Mouse (Mus musculus) midbrain, postnatal 0 days (tissue): ENCODE data around the gene Fam184b. TPM values are rescaled to one million over a fixed set of nuclear protein-coding genes. Genes with fewer than 3 reads are reported as not detected.

Source experiments
- ATAC-seq: fragments of 200-750 bp; cut with Nextera tagmentation; 2 replicates; pipeline ENCODE4 v1.8.0; 2017; ENCODE audit warnings: moderate number of reproducible peaks, mild to moderate bottlenecking, moderate TSS enrichment, moderate library complexity; ENCODE audit not compliant: low FRiP score
- DNase-seq: peaks from one replicate; pipeline ENCODE4 v3.0.0-alpha.2; 2015; ENCODE audit warnings: low spot score
- H3K27ac ChIP-seq: fragments of 300-500 bp; sonication (generic); 2 replicates; pipeline ENCODE4 v1.5.1; 2014; ENCODE audit warnings: low read depth, mild to moderate bottlenecking, low read length, mixed read lengths
- H3K27me3 ChIP-seq: fragments of 300-500 bp; sonication (generic); 2 replicates; pipeline ENCODE4 v1.6.1; 2014; ENCODE audit warnings: low read length, control low read depth, mixed read lengths; ENCODE audit not compliant: insufficient read depth
- H3K36me3 ChIP-seq: fragments of 300-500 bp; sonication (generic); 2 replicates; pipeline ENCODE4 v1.6.1; 2014; ENCODE audit warnings: low read length, control low read depth, mixed read lengths; ENCODE audit not compliant: insufficient read depth
- H3K4me1 ChIP-seq: fragments of 300-500 bp; sonication (generic); 2 replicates; pipeline ENCODE4 v1.6.1; 2014; ENCODE audit warnings: mild to moderate bottlenecking, control low read depth, antibody characterized with exemption, low read length, mixed read lengths; ENCODE audit not compliant: insufficient read depth
- H3K4me2 ChIP-seq: fragments of 300-500 bp; sonication (generic); 2 replicates; pipeline ENCODE4 v1.6.1; 2014; ENCODE audit warnings: low read depth, mild to moderate bottlenecking, low read length, mixed read lengths; ENCODE audit not compliant: poor library complexity, severe bottlenecking
- H3K4me3 ChIP-seq: fragments of 300-500 bp; sonication (generic); 2 replicates; pipeline ENCODE4 v1.5.1; 2014; ENCODE audit warnings: low read depth, mild to moderate bottlenecking, low read length, moderate library complexity
- H3K9ac ChIP-seq: fragments of 300-500 bp; sonication (generic); replicated peaks from 2 replicates; pipeline ENCODE4 v1.6.1; 2014; ENCODE audit warnings: mild to moderate bottlenecking, low read length, moderate library complexity, mixed read lengths; ENCODE audit not compliant: poor library complexity, severe bottlenecking
- H3K9me3 ChIP-seq: fragments of 300-500 bp; sonication (generic); 2 replicates; pipeline ENCODE4 v1.6.1; 2016; ENCODE audit warnings: low read length, control low read depth
- CTCF ChIP-seq: IDR thresholded peaks from 2 replicates; pipeline ENCODE4 v1.5.1; 2016; ENCODE audit warnings: antibody characterized with exemption, mild to moderate bottlenecking
- WGBS: fragments of 180-500 bp; shearing (Covaris S2); extraction: QIAGEN DNeasy Blood & Tissue Kit; methylation state at CpG from one replicate; pipeline ENCODE4 v1.1.7; 2014; 5-methylcytosine and 5-hydroxymethylcytosine counted together
- polyA plus RNA-seq: library from polyadenylated mRNA; unstranded; fragments of >200 nt; fragmentation: Nextera tagmentation; extraction: Ambion mirVana; gene quantifications from 2 replicates; pipeline ENCODE4 v1.2.1, GENCODE M21; 2015
- total RNA-seq: library from RNA; depleted of rRNA; stranded (reverse); fragments of >200 nt; gene quantifications from 2 replicates; pipeline ENCODE4 v1.2.3, GENCODE M21; 2014

The Fam184b gene
- total and polyA plus RNA-seq, 2 experiments from 2014 or later, result 9.5 to 13.9 TPM

GRCm38 (mm10) chr5:45590094-45590493 is 49.3 kb downstream of the Fam184b start:
- H3K4me1 ChIP-seq, result no peaks in the 10 kb centered on the region
- no peak for ATAC-seq
- no peak overlapping the region for H3K9ac ChIP-seq
- H3K27me3 ChIP-seq, result no peaks in the 10 kb centered on the region
- H3K4me3 ChIP-seq, result no peak overlapping the region
- no peak for DNase-seq
- H3K9me3 ChIP-seq, result peaks cover 9% of the 10 kb centered on the region; the same call in 1 of the 2 replicates
- WGBS, result 83% methylated on average over 4 of the region's 4 CpGs
- H3K36me3 ChIP-seq, result no peaks in the 10 kb centered on the region
- no peak for TF ChIP-seq CTCF
- no peak overlapping the region for H3K27ac ChIP-seq
- H3K4me2 ChIP-seq, result no peak overlapping the region

- DNase-seq (no peak), ATAC-seq (no peak)
- Histone ChIP-seq H3K4me1 (no peaks in the 10 kb centered on the region), H3K27ac (no peak overlapping the region), H3K9ac (no peak overlapping the region), H3K36me3 (no peaks in the 10 kb centered on the region), H3K27me3 (no peaks in the 10 kb centered on the region), H3K4me3 (no peak overlapping the region), H3K9me3 (peaks cover 6% of the 10 kb centered on the region; the same call in 1 of the 2 replicates), H3K4me2 (no peak overlapping the region)
- TF ChIP-seq CTCF, result no peak
- 87% methylated on average over 8 of the region's 8 CpGs for WGBS
Measured at GRCm38 (mm10) chr5:45584601-45585000, 54.8 kb downstream of the Fam184b start.

GRCm38 (mm10) chr5:45580279-45580678 is 59.1 kb downstream of the Fam184b start:
- ATAC-seq, result no peak
- H3K9ac ChIP-seq, result no peak overlapping the region

GRCm38 (mm10) chr5:45577376-45577775 is 62.0 kb downstream of the Fam184b start:
- H3K27ac ChIP-seq, result no peak overlapping the region

More at GRCm38 (mm10) chr5:45580279-45580678, 59.1 kb downstream of the Fam184b start:
- WGBS, result 87% methylated on average over 10 of the region's 10 CpGs
- Histone ChIP-seq H3K4me2 (no peak overlapping the region), H3K9me3 (no peaks in the 10 kb centered on the region), H3K27me3 (no peaks in the 10 kb centered on the region), H3K36me3 (no peaks in the 10 kb centered on the region), H3K4me3 (no peak overlapping the region), H3K4me1 (no peaks in the 10 kb centered on the region), H3K27ac (no peak overlapping the region)
- no peak for TF ChIP-seq CTCF
- no peak for DNase-seq

GRCm38 (mm10) chr5:45576716-45577115 is 62.7 kb downstream of the Fam184b start:
- Histone ChIP-seq H3K4me1 (no peaks in the 10 kb centered on the region), H3K4me3 (no peak overlapping the region), H3K9ac (no peak overlapping the region), H3K4me2 (no peak overlapping the region), H3K9me3 (no peaks in the 10 kb centered on the region), H3K27me3 (no peaks in the 10 kb centered on the region), H3K36me3 (no peaks in the 10 kb centered on the region), H3K27ac (no peak overlapping the region)
- no peak for DNase-seq
- ATAC-seq, result no peak
- TF ChIP-seq CTCF, result no peak
- 82% methylated on average over 3 of the region's 3 CpGs for WGBS

More at GRCm38 (mm10) chr5:45577376-45577775, 62.0 kb downstream of the Fam184b start:
- Histone ChIP-seq H3K9me3 (no peaks in the 10 kb centered on the region), H3K4me3 (no peak overlapping the region), H3K27me3 (no peaks in the 10 kb centered on the region), H3K36me3 (no peaks in the 10 kb centered on the region), H3K4me2 (no peak overlapping the region), H3K4me1 (no peaks in the 10 kb centered on the region), H3K9ac (no peak overlapping the region)
- ATAC-seq, result no peak
- TF ChIP-seq CTCF, result no peak
- 85% methylated on average over 1 of the region's 1 CpGs for WGBS
- DNase-seq, result no peak

- WGBS, result 58% methylated on average over 5 of the region's 5 CpGs
- ATAC-seq, result no peak
Measured at GRCm38 (mm10) chr5:45572816-45573215, 66.6 kb downstream of the Fam184b start.

More at GRCm38 (mm10) chr5:45572816-45573215, 66.6 kb downstream of the Fam184b start:
- Histone ChIP-seq H3K36me3 (0 out of 2 replicates have a peak, but pooled peaks cover 3% of the 10 kb centered on the region), H3K9ac (no peak overlapping the region), H3K27me3 (no peaks in the 10 kb centered on the region), H3K9me3 (no peaks in the 10 kb centered on the region), H3K4me3 (no peak overlapping the region), H3K4me1 (no peaks in the 10 kb centered on the region), H3K27ac (no peak overlapping the region), H3K4me2 (no peak overlapping the region)
- DNase-seq, result no peak
- TF ChIP-seq CTCF, result no peak
